Mouse (Mus musculus): ENCODE measurements around the gene Camk1d.

GRCm38 (mm10) chr2:5640586-5640985, 73.7 kb downstream of the Camk1d start:
- no peak for TF ChIP-seq CTCF (IDR thresholded peaks at IDR 0.05; ENCODE audit: control insufficient read depth, insufficient read depth, low read length)
- TF ChIP-seq POLR2A (IDR thresholded peaks at IDR 0.05; ENCODE audit: borderline replicate concordance, control insufficient read depth, low read depth, low read length): no peak

Data from bone marrow, adult 2 months (tissue).